Mouse (Mus musculus) skeletal muscle tissue, adult 2 months (tissue): ENCODE measurements around the gene Nat8f6.
"Not testable (repeated sequence)": the region's sequence is repeated elsewhere in the genome, so short reads cannot be mapped to it uniquely, and the experiment has no call there.

Experiments
- DNase-seq: peaks from one replicate; pipeline ENCODE4 v3.0.0-alpha.2; 2012; ENCODE audit warnings: low read depth, low spot score

Gene Nat8f6

DNA sequence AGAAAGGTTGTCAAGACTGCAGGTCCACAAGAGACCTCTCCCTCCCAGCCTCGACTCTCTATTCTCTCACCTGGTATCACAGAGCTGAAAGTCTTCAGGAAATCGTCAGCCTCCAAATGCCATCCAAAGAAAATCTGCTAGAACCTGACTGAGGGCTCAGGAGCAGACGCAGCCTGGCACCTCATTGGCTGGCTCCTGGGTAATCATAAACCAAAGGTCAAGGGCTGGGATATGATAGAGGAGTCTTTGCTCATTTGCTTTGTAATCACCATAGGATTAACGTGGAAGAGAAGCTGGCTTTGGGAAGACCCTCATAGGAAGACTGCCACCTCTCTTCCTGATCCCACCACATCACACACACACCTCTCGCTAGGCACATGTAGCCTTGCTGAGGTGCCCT is at the start of gene Nat8f6, which contains the start of gene Nat8f5:
TSS of gene Nat8f6 (minus strand) at position 118 of the 400 bp plus-strand sequence.
TSS of gene Nat8f5 (minus strand) at position 136 of the 400 bp plus-strand sequence.
- no peak for DNase-seq

- not testable (repeated sequence) for DNase-seq
Observed at GRCm38 (mm10) chr6:85869006-85869405, 48.3 kb upstream of the Nat8f6 start, which contains the start of gene Nat8f2. TSS of gene Nat8f2 (minus strand) at chr6:85869158.

DNA sequence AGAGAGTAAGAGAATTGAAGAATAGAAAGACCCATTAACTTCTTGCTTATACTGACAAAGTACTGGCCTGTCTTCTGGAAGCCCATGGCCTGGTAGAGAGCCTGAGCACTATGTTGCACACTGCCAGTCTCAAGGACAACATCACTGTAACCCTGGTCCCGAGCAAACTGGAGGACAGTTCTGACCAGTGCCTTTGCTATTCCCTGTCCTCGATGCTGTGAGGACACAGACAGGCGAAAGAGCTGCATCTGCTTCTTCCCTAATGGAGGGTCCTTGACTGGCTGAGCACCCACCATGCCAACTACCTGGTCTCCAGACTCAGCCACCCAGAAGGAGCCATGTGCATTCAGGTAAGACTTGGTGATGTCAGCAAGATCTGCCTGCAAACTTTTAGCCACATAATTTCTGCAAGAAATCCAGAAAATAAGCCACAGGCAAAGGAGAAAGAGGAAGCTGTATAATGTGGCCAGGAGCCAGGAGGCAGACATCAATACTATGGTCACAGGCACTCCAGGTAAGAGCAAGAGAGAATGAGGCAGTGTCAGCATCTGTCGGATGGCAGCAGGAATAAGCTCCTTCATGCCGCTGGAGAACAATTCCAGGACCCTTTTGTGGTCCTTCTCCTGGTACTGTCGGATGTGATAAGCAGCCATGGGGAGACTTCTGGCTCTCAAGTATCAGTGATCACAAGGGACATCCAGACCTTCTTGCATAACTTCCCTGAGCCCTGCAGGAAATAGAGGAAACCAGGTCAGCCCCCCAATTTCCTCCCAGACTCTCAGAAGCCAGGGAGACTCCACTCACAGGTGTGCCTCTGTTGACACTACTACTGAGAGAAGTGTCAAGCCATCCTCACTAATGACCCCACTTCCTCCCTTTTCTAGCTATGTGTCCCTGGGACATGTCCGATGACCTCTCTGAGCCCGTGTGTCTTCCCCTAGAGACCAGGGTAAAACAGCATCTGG is 47.3 kb upstream of the Nat8f6 start:
- no peak for DNase-seq

DNA sequence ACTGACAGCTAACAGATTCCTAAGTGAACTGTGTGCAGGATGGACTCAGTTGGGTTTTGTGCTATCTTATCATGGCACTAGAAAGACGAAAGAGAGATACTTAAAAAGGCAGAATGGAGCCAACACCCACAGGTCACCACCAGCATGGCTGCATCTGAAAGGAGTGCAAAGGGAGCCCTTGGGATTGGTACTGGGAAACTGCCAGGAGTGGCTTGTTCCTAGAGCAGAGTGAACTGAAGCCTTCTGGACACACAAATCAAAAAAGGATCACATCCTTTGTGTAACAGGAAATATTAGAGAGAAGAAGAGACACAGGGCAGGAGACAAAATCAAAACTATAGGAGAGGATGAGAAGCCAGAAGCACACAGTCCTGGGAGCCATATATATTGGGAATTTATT is 46.2 kb upstream of the Nat8f6 start:
- not testable (repeated sequence) for DNase-seq

- peak; percentile 65 for DNase-seq
Observed at GRCm38 (mm10) chr6:85866166-85866565, 45.4 kb upstream of the Nat8f6 start.

DNA sequence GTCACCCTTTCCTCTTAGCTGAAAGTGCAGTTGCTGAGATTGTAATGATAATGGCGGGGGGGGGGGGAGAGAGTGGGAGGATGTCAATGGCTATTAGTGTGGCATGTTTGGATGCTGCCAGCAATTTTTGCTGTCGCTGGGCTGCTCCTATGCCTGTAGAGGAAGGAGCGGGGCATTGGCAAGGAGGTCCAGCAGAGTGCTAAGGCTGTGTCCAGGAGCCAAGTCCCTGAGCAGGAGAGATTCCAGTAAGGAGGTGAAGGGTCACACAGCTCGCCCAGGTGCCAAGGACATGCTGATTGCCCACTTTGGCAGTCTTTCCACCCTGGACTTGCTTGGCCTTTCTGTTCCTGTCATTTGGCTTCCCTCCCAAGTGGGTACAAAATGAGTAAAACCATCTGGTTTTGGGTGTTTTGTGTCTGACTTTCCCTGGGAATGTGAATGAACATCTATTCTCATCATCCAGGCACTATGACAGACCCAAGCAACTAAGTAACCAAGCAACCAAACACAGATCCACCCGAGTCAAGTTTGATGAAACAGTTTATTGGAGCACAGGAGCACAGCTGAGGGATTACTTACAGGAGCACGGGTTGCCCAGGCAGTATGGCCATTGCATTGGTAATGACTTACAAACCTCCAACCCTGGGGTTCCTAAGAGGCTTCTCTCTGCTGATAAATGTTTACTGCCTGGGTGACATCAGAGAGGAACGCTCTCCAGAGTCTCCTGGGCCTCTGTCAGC is 44.3 kb upstream of the Nat8f6 start:
- peak; percentile 26 for DNase-seq

DNA sequence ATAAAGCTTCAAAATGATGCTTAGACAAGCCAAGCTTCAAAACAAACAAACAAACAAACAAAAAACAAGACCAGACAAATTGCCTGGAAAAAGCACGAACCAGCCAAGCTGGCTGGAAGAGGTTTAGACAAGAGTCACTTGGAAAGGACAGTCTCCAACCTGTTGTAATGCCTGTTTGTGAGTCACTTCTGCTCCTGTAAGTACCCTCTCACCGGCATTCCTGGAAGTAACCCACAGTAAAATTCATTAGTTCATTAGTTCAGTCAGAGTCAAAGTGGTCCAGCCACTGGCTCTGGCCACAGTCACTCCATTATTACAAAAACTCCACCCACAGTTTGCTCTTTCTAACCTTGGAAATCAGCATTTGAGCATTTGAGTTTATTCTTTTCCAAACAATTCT is 43.1 kb upstream of the Nat8f6 start:
- DNase-seq, result no peak

DNA sequence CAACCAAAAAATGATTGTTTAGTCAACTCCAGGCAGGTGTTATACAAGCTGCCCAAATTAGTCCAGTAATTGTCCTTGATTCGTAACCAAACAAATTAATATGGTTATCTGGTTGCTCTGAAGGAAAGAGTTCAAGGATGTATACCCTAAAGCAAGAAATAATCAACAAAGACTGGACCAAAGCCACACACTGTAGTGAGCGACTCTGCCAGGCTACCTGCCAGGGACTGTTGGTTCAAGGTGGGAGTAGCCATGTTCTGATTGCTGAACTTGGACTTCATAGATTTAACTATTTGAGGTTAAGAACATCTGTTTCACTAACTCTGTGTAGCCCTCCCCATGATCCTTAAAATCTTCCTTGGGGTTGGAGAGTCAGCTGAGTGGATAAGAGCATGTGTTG is 42.4 kb upstream of the Nat8f6 start:
- DNase-seq, result no peak

GRCm38 (mm10) chr6:85862565-85862964 is 41.8 kb upstream of the Nat8f6 start:
- DNase-seq, result peak; percentile 13

- no peak for DNase-seq
Observed at GRCm38 (mm10) chr6:85861247-85861646, 40.5 kb upstream of the Nat8f6 start.

GRCm38 (mm10) chr6:85856194-85856678 is 35.5 kb upstream of the Nat8f6 start:
- peak; percentile 53 for DNase-seq

DNA sequence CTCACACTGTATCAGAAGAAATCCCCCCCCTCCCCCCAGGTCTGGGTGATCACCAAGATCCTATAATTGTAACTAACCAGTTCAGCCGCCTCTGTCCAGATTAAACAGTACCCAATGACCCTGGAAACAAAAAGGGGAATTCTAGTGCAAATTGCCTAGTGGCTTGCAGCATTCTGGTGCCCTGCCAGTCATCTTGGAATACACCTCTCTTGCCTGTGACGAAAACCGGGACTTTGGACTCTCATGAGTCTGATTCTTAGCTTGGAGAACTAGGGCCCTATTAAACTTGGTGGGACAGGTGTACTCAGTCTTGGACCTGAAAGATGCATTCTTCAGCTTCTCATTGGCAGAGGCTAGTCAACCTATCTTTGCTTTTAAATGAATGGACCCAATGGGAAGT is 32.7 kb upstream of the Nat8f6 start:
- DNase-seq, result no peak

GRCm38 (mm10) chr6:85851062-85851773 is 30.5 kb upstream of the Nat8f6 start:
- no peak for DNase-seq

DNA sequence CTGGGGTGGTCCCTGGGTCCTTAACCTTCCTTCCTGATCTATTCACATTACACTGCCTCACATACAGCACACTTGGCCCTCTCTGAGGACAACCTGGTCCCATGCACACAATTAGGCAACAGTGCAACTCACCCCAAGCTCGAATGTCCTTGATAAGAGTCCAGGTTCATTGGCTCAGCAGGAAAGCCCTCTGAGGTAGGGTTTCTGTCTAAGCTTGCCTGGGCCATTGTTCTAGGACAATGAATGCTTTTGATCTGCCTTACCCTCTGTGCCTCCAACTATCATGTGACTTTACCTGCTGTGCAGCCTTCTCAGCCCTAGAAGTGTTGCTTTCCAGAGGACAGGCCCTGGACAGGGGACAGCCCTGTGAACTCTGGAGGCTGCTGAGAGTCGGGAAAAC is 28.5 kb upstream of the Nat8f6 start:
- DNase-seq, result no peak

GRCm38 (mm10) chr6:85848140-85848539 is 27.4 kb upstream of the Nat8f6 start:
- no peak for DNase-seq

DNA sequence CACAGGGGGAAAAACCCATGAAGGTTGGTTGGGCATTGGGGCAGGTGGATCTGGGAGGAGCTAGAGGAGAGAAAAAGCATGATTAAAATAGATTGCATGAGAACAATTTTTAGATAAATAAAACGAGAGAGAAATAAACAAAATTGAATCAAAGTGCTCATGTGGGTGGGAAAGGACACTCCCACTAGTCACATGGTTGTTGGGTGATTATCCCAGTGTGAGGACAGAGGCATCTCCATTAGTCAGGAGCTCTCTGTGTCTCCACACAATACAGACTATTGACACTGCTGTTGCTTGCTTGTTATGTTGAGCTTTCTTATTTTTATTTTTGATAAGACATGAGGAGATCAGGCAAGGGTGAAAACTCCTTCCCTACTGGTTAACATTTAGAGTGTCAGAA is 26.2 kb upstream of the Nat8f6 start:
- no peak for DNase-seq

GRCm38 (mm10) chr6:85843677-85844458 is 23.1 kb upstream of the Nat8f6 start:
- not testable (repeated sequence) for DNase-seq

- peak; percentile 34 for DNase-seq
Observed at GRCm38 (mm10) chr6:85839982-85840381, 19.2 kb upstream of the Nat8f6 start.

GRCm38 (mm10) chr6:85838674-85839073 is 17.9 kb upstream of the Nat8f6 start:
- no peak for DNase-seq

DNA sequence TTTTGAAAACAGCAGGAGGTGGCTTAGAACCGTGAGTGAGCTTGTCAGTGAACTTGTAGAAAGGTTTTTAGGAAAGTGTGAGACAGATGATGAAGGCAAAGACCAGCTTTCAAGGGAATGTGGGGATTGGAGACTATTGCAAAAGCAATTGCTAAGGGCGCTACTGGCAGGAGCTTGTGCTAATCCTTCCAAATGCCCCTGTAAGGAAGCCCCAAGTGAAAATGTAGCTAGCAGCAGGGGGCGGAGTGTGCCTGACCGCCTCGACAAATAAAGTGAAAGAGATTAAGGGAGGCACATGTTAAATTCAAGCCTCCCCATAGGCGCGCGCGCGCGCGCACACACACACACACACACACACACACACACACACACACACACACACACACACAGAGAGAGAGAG is 16.6 kb upstream of the Nat8f6 start:
- peak; percentile 13 for DNase-seq

- DNase-seq, result peak; percentile 16
Observed at GRCm38 (mm10) chr6:85836827-85837226, 16.1 kb upstream of the Nat8f6 start.
